Mouse (Mus musculus) liver, postnatal 0 days (tissue): ENCODE measurements around the gene Hdac2. TPM values are rescaled to one million over a fixed set of nuclear protein-coding genes. Genes with fewer than 3 reads are reported as not detected.

Experiments used
- ATAC-seq: fragments of 200-750 bp; cut with Nextera tagmentation; 2 replicates; pipeline ENCODE4 v1.8.0; 2017; ENCODE audit warnings: mild to moderate bottlenecking, moderate library complexity
- DNase-seq: peaks from one replicate; pipeline ENCODE4 v3.0.0-alpha.2; 2016
- H3K27ac ChIP-seq: fragments of 300-500 bp; sonication (generic); 2 replicates; pipeline ENCODE4 v1.5.1; 2014; ENCODE audit warnings: antibody characterized with exemption, moderate library complexity, mild to moderate bottlenecking, low read depth
- H3K27me3 ChIP-seq: fragments of 300-500 bp; sonication (generic); 2 replicates; pipeline ENCODE4 v1.6.1; 2014; ENCODE audit warnings: low read length, control low read depth, mixed read lengths; ENCODE audit not compliant: insufficient read depth
- H3K36me3 ChIP-seq: fragments of 300-500 bp; sonication (generic); replicated peaks from 2 replicates; pipeline ENCODE4 v1.6.1; 2014; ENCODE audit warnings: mild to moderate bottlenecking, control low read depth, low read length, moderate library complexity, mixed read lengths; ENCODE audit not compliant: insufficient read depth
- H3K4me1 ChIP-seq: fragments of 300-500 bp; sonication (generic); 2 replicates; pipeline ENCODE4 v1.6.1; 2014; ENCODE audit warnings: antibody characterized with exemption, mild to moderate bottlenecking, control low read depth; ENCODE audit not compliant: insufficient read depth
- H3K4me2 ChIP-seq: fragments of 300-500 bp; sonication (generic); 2 replicates; pipeline ENCODE4 v1.6.1; 2014; ENCODE audit warnings: low read depth, mild to moderate bottlenecking, low read length, moderate library complexity, mixed read lengths
- H3K4me3 ChIP-seq: fragments of 300-500 bp; sonication (generic); 2 replicates; pipeline ENCODE4 v1.5.1; 2014; ENCODE audit warnings: low read depth, low read length
- H3K9ac ChIP-seq: fragments of 300-500 bp; sonication (generic); replicated peaks from 2 replicates; pipeline ENCODE4 v1.6.1; 2014; ENCODE audit warnings: mild to moderate bottlenecking, moderate library complexity
- H3K9me3 ChIP-seq: fragments of 300-500 bp; sonication (generic); 2 replicates; pipeline ENCODE4 v1.6.1; 2016; ENCODE audit warnings: mild to moderate bottlenecking, control low read depth, low read length, mixed read lengths
- CTCF ChIP-seq: sonication (generic); IDR thresholded peaks from 2 replicates; pipeline ENCODE4 v1.5.1; 2016; ENCODE audit warnings: antibody characterized with exemption, low read depth
- EP300 ChIP-seq: IDR thresholded peaks from 2 replicates; pipeline ENCODE4 v1.6.1; 2016; ENCODE audit warnings: antibody characterized with exemption, low read depth, mild to moderate bottlenecking
- WGBS: fragments of 180-500 bp; shearing (Covaris S2); extraction: QIAGEN DNeasy Blood & Tissue Kit; methylation state at CpG from one replicate; pipeline ENCODE4 v1.1.7; 2014; ENCODE audit not compliant: insufficient replicate concordance; 5-methylcytosine and 5-hydroxymethylcytosine counted together
- polyA plus RNA-seq: library from polyadenylated mRNA; unstranded; fragments of >200 nt; fragmentation: Nextera tagmentation; extraction: Ambion mirVana; gene quantifications from 2 replicates; pipeline ENCODE4 v1.2.1, GENCODE M21; 2015

The Hdac2 gene
- polyA plus RNA-seq, 1 experiment from 2014 or later = 33.4 TPM

DNA sequence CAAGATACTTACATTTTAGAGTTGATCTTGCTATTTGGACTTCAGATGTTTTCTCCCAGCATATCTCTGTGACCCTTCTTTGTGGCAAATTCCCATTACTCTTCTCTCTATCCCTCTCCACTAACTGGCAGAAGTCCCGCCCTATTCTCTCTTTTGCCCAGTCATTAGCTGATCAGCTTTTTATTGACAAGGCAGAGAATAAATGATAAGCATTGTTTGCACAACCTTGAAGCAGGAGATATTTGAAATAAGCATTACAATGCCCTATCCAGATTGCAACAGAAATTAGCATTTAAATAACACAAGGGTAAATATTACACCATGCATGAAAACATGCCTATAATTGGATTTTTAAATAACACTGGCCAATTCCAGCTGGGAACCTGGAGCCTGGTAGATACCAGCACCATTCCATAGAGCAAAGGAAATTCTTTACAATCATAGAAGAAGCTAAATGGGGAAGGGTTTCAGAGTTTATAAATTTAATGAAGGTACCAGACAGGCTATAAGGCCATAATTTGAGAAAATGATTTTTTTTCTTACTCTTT lies 14.7 kb upstream of the Hdac2 start:
- Histone ChIP-seq H3K4me3 (no peak overlapping the region), H3K4me1 (no peaks in the 10 kb centered on the region), H3K27ac (no peak overlapping the region), H3K27me3 (no peaks in the 10 kb centered on the region), H3K4me2 (no peak overlapping the region), H3K36me3 (no peaks in the 10 kb centered on the region), H3K9ac (no peak overlapping the region), H3K9me3 (no peaks in the 10 kb centered on the region)
- DNase-seq (no peak), ATAC-seq (no peak)
- TF ChIP-seq EP300 (no peak), CTCF (no peak)
- 71% methylated on average over 1 of the region's 1 CpGs for WGBS

DNA sequence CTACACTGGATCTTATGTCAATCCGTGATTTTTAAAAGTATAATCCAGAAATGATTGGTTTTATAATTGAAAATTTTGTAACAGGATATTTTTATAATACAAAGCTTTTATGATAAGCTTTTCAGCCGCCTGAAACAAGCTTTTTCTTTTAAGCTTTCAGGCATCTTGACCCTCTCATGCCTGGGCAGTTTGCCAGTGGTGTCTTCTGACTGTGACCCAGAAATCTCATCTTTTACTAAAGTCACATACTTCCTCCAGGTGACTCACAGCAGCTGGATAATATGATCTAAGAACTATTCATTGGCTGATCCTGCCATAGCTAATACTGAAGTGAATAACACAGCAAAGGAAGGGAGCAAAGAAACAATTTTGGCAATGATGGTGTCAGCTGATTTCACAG lies 9.9 kb upstream of the Hdac2 start:
- Histone ChIP-seq H3K4me1 (no peaks in the 10 kb centered on the region), H3K9ac (no peak overlapping the region), H3K27ac (no peak overlapping the region), H3K4me2 (no peak overlapping the region), H3K4me3 (no peak overlapping the region), H3K27me3 (no peaks in the 10 kb centered on the region), H3K9me3 (no peaks in the 10 kb centered on the region), H3K36me3 (no peaks in the 10 kb centered on the region)
- TF ChIP-seq CTCF (no peak), EP300 (no peak)
- WGBS = 57% methylated on average over 2 of the region's 2 CpGs
- ATAC-seq (no peak), DNase-seq (no peak)

DNA sequence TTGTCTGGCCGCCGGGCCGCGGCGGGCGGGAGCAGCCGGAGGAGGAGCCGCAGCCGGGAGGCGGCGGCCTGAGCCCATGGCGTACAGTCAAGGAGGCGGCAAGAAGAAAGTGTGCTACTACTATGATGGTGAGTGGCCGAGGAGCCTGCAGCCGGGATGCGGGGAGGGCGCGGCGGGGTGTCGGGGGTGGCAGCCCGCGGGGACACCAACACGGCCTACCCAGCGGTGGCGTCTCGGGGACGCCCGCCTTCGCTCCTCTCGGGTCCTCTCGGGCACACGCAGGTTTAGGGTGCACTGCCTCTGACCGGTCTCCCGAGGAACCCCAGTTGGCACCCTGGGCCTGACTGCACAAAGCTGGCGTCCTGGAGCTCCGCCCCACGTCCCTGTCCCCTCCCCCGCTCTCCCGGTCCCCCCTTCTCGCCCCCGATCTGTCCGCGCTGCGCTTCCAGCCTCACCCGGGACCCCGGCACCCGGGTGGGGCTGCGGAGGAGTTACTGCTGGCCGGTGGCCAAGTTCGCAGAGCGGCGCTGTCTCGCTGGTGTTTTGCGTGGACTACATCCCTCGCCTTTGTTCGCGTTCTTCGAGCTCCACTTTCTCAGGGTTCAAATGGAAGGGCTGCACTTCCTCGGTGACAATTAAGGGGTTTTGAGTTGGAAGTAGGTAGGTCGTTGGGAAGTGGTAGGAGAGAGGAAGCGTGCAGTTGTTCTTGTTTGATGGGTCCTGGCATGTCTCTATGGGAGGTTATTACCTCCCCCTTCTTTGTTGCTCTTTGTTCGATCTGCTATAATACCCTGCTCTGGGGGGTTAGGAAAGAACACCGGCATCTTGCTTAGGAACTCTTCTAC lies 554 bp downstream of the Hdac2 start:
- DNase-seq (peak; percentile 74), ATAC-seq (peak; percentile 76)
- Histone ChIP-seq H3K9me3 (no peaks in the 10 kb centered on the region), H3K27me3 (no peaks in the 10 kb centered on the region), H3K4me2 (peak overlapping the region; percentile 83), H3K9ac (peak overlapping the region; percentile 75), H3K27ac (peak overlapping the region; percentile 89), H3K4me1 (peaks cover 11% of the 10 kb centered on the region), H3K4me3 (peak overlapping the region; percentile 68), H3K36me3 (no peaks in the 10 kb centered on the region)
- WGBS = under 1% methylated on average over 41 of the region's 63 CpGs
- no peak for TF ChIP-seq EP300
- TF ChIP-seq CTCF = no peak

- no peak overlapping the region for H3K9ac ChIP-seq
- TF ChIP-seq CTCF (0 out of 2 replicates have a peak, but pooled peaks have one; percentile 4), EP300 (no peak)
- peaks cover under 1% of the 10 kb centered on the region; the same call in 1 of the 2 replicates for H3K36me3 ChIP-seq
- H3K9me3 ChIP-seq = no peaks in the 10 kb centered on the region; the same call in 1 of the 2 replicates
- no peak overlapping the region for H3K27ac ChIP-seq
- no peaks in the 10 kb centered on the region for H3K27me3 ChIP-seq
- DNase-seq (no peak), ATAC-seq (no peak)
- no peak overlapping the region for H3K4me2 ChIP-seq
- no peak overlapping the region for H3K4me3 ChIP-seq
- H3K4me1 ChIP-seq = 0 out of 2 replicates have a peak, but pooled peaks cover 3% of the 10 kb centered on the region
- 97% methylated on average over 4 of the region's 4 CpGs for WGBS
Observed at GRCm38 (mm10) chr10:36981866-36982265, 7.5 kb downstream of the Hdac2 start.

DNA sequence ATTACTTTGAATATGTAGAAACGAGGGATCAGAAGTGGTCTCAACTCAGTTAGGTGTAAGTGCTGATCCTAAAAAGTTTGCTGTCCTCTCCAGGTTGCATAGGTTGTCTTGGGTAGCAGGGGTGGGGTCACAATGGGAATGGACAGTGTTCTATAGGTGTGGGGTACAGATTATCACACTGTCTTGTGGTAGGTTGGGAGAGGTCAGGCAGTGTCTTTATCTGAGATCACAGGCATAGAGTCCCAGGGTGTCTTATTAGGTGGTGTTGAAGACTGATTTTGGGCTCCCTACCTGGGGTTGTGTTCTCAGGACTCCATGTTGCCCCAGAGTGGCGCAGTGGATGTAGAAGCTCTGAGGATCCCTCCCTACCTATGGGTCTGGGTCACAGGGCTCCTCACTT lies 17.8 kb downstream of the Hdac2 start:
- WGBS = 84% methylated on average over 2 of the region's 2 CpGs
- Histone ChIP-seq H3K9ac (no peak overlapping the region), H3K27me3 (no peaks in the 10 kb centered on the region), H3K9me3 (no peaks in the 10 kb centered on the region), H3K4me2 (no peak overlapping the region), H3K4me1 (no peaks in the 10 kb centered on the region), H3K4me3 (no peak overlapping the region), H3K27ac (no peak overlapping the region), H3K36me3 (peaks cover 44% of the 10 kb centered on the region)
- DNase-seq (no peak), ATAC-seq (no peak)
- TF ChIP-seq CTCF (no peak), EP300 (no peak)

DNA sequence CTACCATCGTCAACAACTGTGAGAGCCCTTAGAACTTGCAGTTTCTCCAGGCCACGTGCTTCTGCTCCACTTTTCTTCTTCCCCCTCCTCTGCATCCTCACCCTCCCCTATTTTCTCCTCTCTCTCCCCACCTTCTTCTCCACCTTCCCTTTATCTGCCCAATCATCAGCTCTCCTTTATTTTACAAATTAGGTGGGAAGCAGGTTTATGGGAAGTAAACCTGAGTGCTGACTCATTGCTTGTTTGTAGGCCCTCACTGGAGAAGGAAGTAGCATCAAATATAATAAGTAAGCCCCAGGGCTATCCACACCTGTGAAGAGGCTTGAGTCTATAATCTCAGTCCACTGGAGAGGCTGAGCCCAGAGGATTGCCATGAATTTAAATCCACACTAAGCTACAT lies 26.5 kb downstream of the Hdac2 start:
- no peak overlapping the region for H3K4me2 ChIP-seq
- TF ChIP-seq EP300 (no peak), CTCF (no peak)
- H3K36me3 ChIP-seq = peaks cover 44% of the 10 kb centered on the region
- WGBS = 88% methylated on average over 2 of the region's 2 CpGs
- no peaks in the 10 kb centered on the region for H3K9me3 ChIP-seq
- no peak overlapping the region for H3K9ac ChIP-seq
- H3K4me3 ChIP-seq = no peak overlapping the region
- no peaks in the 10 kb centered on the region for H3K27me3 ChIP-seq
- H3K4me1 ChIP-seq = no peaks in the 10 kb centered on the region
- no peak overlapping the region for H3K27ac ChIP-seq
- ATAC-seq = no peak
- DNase-seq = no peak
